Mouse (Mus musculus): ENCODE results near the gene Scgb2b21. TPM values are rescaled to one million over a fixed set of nuclear protein-coding genes. Genes with fewer than 3 reads are reported as not detected.
"Not testable (repeated sequence)": the region's sequence is repeated elsewhere in the genome, so short reads cannot be mapped to it uniquely, and the experiment has no call there.

The Scgb2b21 gene
- total RNA-seq (2021), result not detected
- long read RNA-seq, experiment 1, result 0 reads
- long read RNA-seq, experiment 2, result 0 reads

DNA sequence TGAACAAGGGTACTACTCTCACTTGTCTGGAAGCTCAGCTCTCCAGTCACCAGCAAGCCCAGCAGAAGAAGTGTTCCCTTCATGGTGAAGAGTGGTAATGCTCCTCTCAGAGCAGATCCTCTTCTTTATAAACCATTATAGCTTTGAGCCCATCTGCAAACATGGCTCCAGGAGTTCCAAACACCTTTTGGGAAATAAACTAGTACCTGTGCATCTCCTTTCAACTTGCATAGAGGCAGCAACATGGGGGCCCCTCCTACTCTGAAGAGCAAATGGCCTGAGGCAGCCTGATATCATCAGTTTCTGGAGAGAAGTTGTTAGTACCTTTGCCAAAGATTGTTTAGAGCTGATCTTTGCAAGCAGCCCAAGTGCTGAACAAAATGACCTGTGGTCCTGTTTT is at the start of gene Scgb2b21:
Gene Scgb2b21, minus strand, starts transcription at position 101 of the 400 bp plus-strand sequence.
- no peak for DNase-seq (ENCODE audit: low spot score)

DNA sequence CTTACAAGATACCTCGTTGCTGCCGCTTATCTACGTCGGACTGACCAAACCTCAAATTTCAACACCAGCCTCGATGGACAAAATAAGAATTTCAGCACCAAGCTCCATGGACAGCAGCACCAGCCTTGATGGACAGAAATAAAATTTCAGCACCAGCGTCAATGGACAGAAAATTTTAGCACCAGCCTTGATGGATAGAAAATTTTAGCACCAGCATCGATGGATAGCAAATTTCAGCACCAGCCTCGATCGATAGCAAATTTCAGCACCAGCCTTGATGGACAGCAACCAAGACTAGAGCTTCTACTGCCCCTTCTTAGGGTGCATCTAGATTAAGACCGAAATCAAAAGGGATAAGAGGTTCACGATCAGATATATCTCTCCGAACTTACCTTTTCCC is 23.2 kb upstream of the Scgb2b21 start:
- not testable (repeated sequence) for DNase-seq (ENCODE audit: low spot score)

Other genes with a start within 250 kb of the Scgb2b21 start
- not detected for gene Scgb2b19, start 240.1 kb downstream of the Scgb2b21 start, total RNA-seq (2021)
- gene Scgb1b19, start 233.2 kb downstream of the Scgb2b21 start, total RNA-seq (2021), result not detected
- gene Scgb2b20, start 154.1 kb downstream of the Scgb2b21 start, total RNA-seq (2021), result not detected
- gene Scgb1b20, start 147.2 kb downstream of the Scgb2b21 start, total RNA-seq (2021), result not detected
- not detected for gene Scgb2b24, start 218.9 kb upstream of the Scgb2b21 start, total RNA-seq (2021)
- gene Scgb1b24, start 223.3 kb upstream of the Scgb2b21 start, total RNA-seq (2021), result not detected